Mouse (Mus musculus): ENCODE measurements around the gene Cbx5. TPM values are rescaled to one million over a fixed set of nuclear protein-coding genes. Genes with fewer than 3 reads are reported as not detected.
A peak's percentile ranks its signal among the peaks of the same experiment; 100 is the strongest.

Cbx5 gene
- polyA plus RNA-seq, 1 experiment from 2014 or later = 70.4 TPM

GRCm38 (mm10) chr15:103224161-103224560 lies 15.5 kb downstream of the Cbx5 start:
- no peak for ATAC-seq
- no peaks in the 10 kb centered on the region for H3K36me3 ChIP-seq (ENCODE audit: control insufficient read depth, insufficient read depth, low read length)
- WGBS = 91% methylated on average over 2 of the region's 2 CpGs
- no peak overlapping the region for H3K4me2 ChIP-seq (ENCODE audit: low read depth, low read length)
- no peaks in the 10 kb centered on the region for H3K9me3 ChIP-seq (ENCODE audit: control insufficient read depth, low read length)
- no peak overlapping the region for H3K27ac ChIP-seq (ENCODE audit: low read length)
- H3K9ac ChIP-seq (ENCODE audit: low read depth, low read length) = no peak overlapping the region
- H3K27me3 ChIP-seq (replicated peaks; ENCODE audit: control insufficient read depth, insufficient read depth, low read length) = no peaks in the 10 kb centered on the region
- H3K4me1 ChIP-seq (ENCODE audit: control insufficient read depth, insufficient read depth, low read length) = peaks cover 21% of the 10 kb centered on the region
- H3K4me3 ChIP-seq (ENCODE audit: low read length) = no peak overlapping the region

- Histone ChIP-seq H3K9ac (ENCODE audit: low read depth, low read length) (no peak overlapping the region), H3K4me2 (ENCODE audit: low read depth, low read length) (no peak overlapping the region), H3K4me3 (ENCODE audit: low read length) (no peak overlapping the region), H3K4me1 (ENCODE audit: control insufficient read depth, insufficient read depth, low read length) (peaks cover 14% of the 10 kb centered on the region), H3K27me3 (replicated peaks; ENCODE audit: control insufficient read depth, insufficient read depth, low read length) (no peaks in the 10 kb centered on the region), H3K36me3 (ENCODE audit: control insufficient read depth, insufficient read depth, low read length) (no peaks in the 10 kb centered on the region), H3K27ac (ENCODE audit: low read length) (peak overlapping the region; percentile 58), H3K9me3 (ENCODE audit: control insufficient read depth, low read length) (no peaks in the 10 kb centered on the region)
- no peak for ATAC-seq
- 88% methylated on average over 1 of the region's 1 CpGs for WGBS
These were observed 18.2 kb downstream of the Cbx5 start for GRCm38 (mm10) chr15:103221386-103221785.

GRCm38 (mm10) chr15:103220785-103221184 lies 18.8 kb downstream of the Cbx5 start:
- H3K27me3 ChIP-seq (replicated peaks; ENCODE audit: control insufficient read depth, insufficient read depth, low read length) = no peaks in the 10 kb centered on the region
- no peaks in the 10 kb centered on the region for H3K9me3 ChIP-seq (ENCODE audit: control insufficient read depth, low read length)
- H3K9ac ChIP-seq (ENCODE audit: low read depth, low read length) = no peak overlapping the region
- H3K4me1 ChIP-seq (ENCODE audit: control insufficient read depth, insufficient read depth, low read length) = peaks cover 18% of the 10 kb centered on the region
- WGBS = 22% methylated on average over 3 of the region's 3 CpGs
- H3K36me3 ChIP-seq (ENCODE audit: control insufficient read depth, insufficient read depth, low read length) = no peaks in the 10 kb centered on the region
- no peak overlapping the region for H3K4me3 ChIP-seq (ENCODE audit: low read length)
- ATAC-seq = peak; percentile 86
- H3K4me2 ChIP-seq (ENCODE audit: low read depth, low read length) = no peak overlapping the region
- H3K27ac ChIP-seq (ENCODE audit: low read length) = peak overlapping the region; percentile 58

DNA sequence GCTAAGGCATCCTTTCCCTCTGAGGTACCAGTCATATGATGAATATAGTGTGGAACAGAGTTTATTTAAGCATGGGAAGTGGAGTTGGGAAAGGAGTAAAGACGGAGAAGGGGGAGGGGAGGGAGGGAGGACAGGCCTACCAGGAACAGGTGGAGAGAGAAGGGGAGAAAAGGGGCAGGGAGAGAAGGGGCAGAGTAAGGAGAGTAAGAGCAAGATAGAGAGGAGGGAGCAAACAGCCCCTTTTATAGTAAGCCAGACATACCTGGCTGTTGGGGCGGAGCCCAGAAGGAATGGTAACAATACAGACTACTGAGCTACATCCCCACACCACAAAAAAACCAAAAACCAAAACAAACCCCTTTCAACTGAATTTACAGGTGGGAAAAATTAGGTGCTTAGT lies 23.6 kb downstream of the Cbx5 start:
- Histone ChIP-seq H3K4me3 (ENCODE audit: low read length) (no peak overlapping the region), H3K4me1 (ENCODE audit: control insufficient read depth, insufficient read depth, low read length) (peaks cover 18% of the 10 kb centered on the region), H3K27ac (ENCODE audit: low read length) (peak overlapping the region; percentile 60), H3K9me3 (ENCODE audit: control insufficient read depth, low read length) (no peaks in the 10 kb centered on the region), H3K4me2 (ENCODE audit: low read depth, low read length) (peak overlapping the region; percentile 63), H3K9ac (ENCODE audit: low read depth, low read length) (no peak overlapping the region), H3K36me3 (ENCODE audit: control insufficient read depth, insufficient read depth, low read length) (0 out of 2 replicates have a peak, but pooled peaks cover 3% of the 10 kb centered on the region), H3K27me3 (replicated peaks; ENCODE audit: control insufficient read depth, insufficient read depth, low read length) (no peaks in the 10 kb centered on the region)
- WGBS = 31% methylated on average over 2 of the region's 2 CpGs
- no peak for ATAC-seq

- H3K27me3 ChIP-seq (replicated peaks; ENCODE audit: control insufficient read depth, insufficient read depth, low read length) = no peaks in the 10 kb centered on the region
- H3K4me3 ChIP-seq (ENCODE audit: low read length) = peak overlapping the region; percentile 48
- peaks cover 13% of the 10 kb centered on the region for H3K4me1 ChIP-seq (ENCODE audit: control insufficient read depth, insufficient read depth, low read length)
- H3K4me2 ChIP-seq (ENCODE audit: low read depth, low read length) = peak overlapping the region; percentile 63
- H3K9ac ChIP-seq (ENCODE audit: low read depth, low read length) = peak overlapping the region; percentile 56
- H3K27ac ChIP-seq (ENCODE audit: low read length) = peak overlapping the region; percentile 83
- 2% methylated on average over 15 of the region's 15 CpGs for WGBS
- H3K36me3 ChIP-seq (ENCODE audit: control insufficient read depth, insufficient read depth, low read length) = peaks cover 8% of the 10 kb centered on the region; the same call in 1 of the 2 replicates
- H3K9me3 ChIP-seq (ENCODE audit: control insufficient read depth, low read length) = no peaks in the 10 kb centered on the region
- ATAC-seq = peak; percentile 95
These were observed 24.4 kb downstream of the Cbx5 start for GRCm38 (mm10) chr15:103214971-103215907.

GRCm38 (mm10) chr15:103214149-103214548 lies 25.5 kb downstream of the Cbx5 start:
- 0 out of 2 replicates have a peak overlapping the region, but pooled peaks have one; percentile 1 for H3K27ac ChIP-seq (ENCODE audit: low read length)
- H3K9me3 ChIP-seq (ENCODE audit: control insufficient read depth, low read length) = no peaks in the 10 kb centered on the region
- H3K4me2 ChIP-seq (ENCODE audit: low read depth, low read length) = no peak overlapping the region
- H3K4me3 ChIP-seq (ENCODE audit: low read length) = no peak overlapping the region
- H3K36me3 ChIP-seq (ENCODE audit: control insufficient read depth, insufficient read depth, low read length) = peaks cover 12% of the 10 kb centered on the region; the same call in 1 of the 2 replicates
- ATAC-seq = no peak
- 42% methylated on average over 2 of the region's 2 CpGs for WGBS
- no peak overlapping the region for H3K9ac ChIP-seq (ENCODE audit: low read depth, low read length)
- H3K27me3 ChIP-seq (replicated peaks; ENCODE audit: control insufficient read depth, insufficient read depth, low read length) = no peaks in the 10 kb centered on the region
- H3K4me1 ChIP-seq (ENCODE audit: control insufficient read depth, insufficient read depth, low read length) = peaks cover 13% of the 10 kb centered on the region

- 51% methylated on average over 2 of the region's 2 CpGs for WGBS
- no peaks in the 10 kb centered on the region for H3K9me3 ChIP-seq (ENCODE audit: control insufficient read depth, low read length)
- H3K4me2 ChIP-seq (ENCODE audit: low read depth, low read length) = no peak overlapping the region
- no peak overlapping the region for H3K4me3 ChIP-seq (ENCODE audit: low read length)
- ATAC-seq = no peak
- H3K36me3 ChIP-seq (ENCODE audit: control insufficient read depth, insufficient read depth, low read length) = 0 out of 2 replicates have a peak, but pooled peaks cover 5% of the 10 kb centered on the region
- no peaks in the 10 kb centered on the region for H3K4me1 ChIP-seq (ENCODE audit: control insufficient read depth, insufficient read depth, low read length)
- H3K9ac ChIP-seq (ENCODE audit: low read depth, low read length) = no peak overlapping the region
- no peak overlapping the region for H3K27ac ChIP-seq (ENCODE audit: low read length)
- no peaks in the 10 kb centered on the region for H3K27me3 ChIP-seq (replicated peaks; ENCODE audit: control insufficient read depth, insufficient read depth, low read length)
These were observed 34.5 kb downstream of the Cbx5 start for GRCm38 (mm10) chr15:103205156-103205555.

- Histone ChIP-seq H3K27ac (ENCODE audit: low read length) (peak overlapping the region; percentile 59), H3K9me3 (ENCODE audit: control insufficient read depth, low read length) (no peaks in the 10 kb centered on the region), H3K4me3 (ENCODE audit: low read length) (no peak overlapping the region), H3K27me3 (replicated peaks; ENCODE audit: control insufficient read depth, insufficient read depth, low read length) (no peaks in the 10 kb centered on the region), H3K9ac (ENCODE audit: low read depth, low read length) (no peak overlapping the region), H3K4me1 (ENCODE audit: control insufficient read depth, insufficient read depth, low read length) (no peaks in the 10 kb centered on the region), H3K36me3 (ENCODE audit: control insufficient read depth, insufficient read depth, low read length) (peaks cover 16% of the 10 kb centered on the region; the same call in 1 of the 2 replicates), H3K4me2 (ENCODE audit: low read depth, low read length) (no peak overlapping the region)
- 40% methylated on average over 6 of the region's 6 CpGs for WGBS
- peak; percentile 71 for ATAC-seq
These were observed 37.4 kb downstream of the Cbx5 start for GRCm38 (mm10) chr15:103202088-103202793.

DNA sequence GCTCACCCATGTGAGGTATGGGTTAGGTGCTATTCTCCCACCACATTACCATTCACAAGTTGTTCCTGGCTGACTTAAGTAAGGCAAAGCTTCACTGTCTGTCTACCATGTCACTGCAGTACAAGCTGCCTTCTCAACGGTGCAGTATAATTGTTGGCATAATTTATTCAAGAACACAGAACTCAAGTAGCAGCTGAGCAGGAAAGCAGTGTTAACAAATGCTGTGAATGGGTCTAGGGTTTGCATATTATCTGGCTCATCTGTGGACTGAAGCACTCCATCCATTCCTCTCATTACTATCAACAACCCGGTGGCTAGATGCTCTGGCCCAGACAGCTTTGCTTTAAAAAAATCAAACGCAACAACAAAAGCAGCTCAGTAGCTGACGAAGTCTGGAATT lies 41.8 kb downstream of the Cbx5 start:
- no peak overlapping the region for H3K4me3 ChIP-seq (ENCODE audit: low read length)
- H3K36me3 ChIP-seq (ENCODE audit: control insufficient read depth, insufficient read depth, low read length) = peaks cover 16% of the 10 kb centered on the region; the same call in 1 of the 2 replicates
- H3K9me3 ChIP-seq (ENCODE audit: control insufficient read depth, low read length) = no peaks in the 10 kb centered on the region
- H3K27me3 ChIP-seq (replicated peaks; ENCODE audit: control insufficient read depth, insufficient read depth, low read length) = no peaks in the 10 kb centered on the region
- ATAC-seq = no peak
- no peaks in the 10 kb centered on the region for H3K4me1 ChIP-seq (ENCODE audit: control insufficient read depth, insufficient read depth, low read length)
- no peak overlapping the region for H3K4me2 ChIP-seq (ENCODE audit: low read depth, low read length)
- no peak overlapping the region for H3K27ac ChIP-seq (ENCODE audit: low read length)
- WGBS = 80% methylated on average over 4 of the region's 4 CpGs
- H3K9ac ChIP-seq (ENCODE audit: low read depth, low read length) = no peak overlapping the region
